Mouse (Mus musculus): ENCODE data around the gene H2-M10.5.

- TF ChIP-seq CTCF (IDR thresholded peaks at IDR 0.05; ENCODE audit: extremely low read depth, insufficient read length, insufficient replicate concordance, low read depth, low read length) (no peak), POLR2A (IDR thresholded peaks at IDR 0.05; ENCODE audit: low read depth, low read length) (no peak)
Measured at GRCm38 (mm10) chr17:36726046-36726445, 46.7 kb upstream of the H2-M10.5 start.

Data from small intestine, adult 2 months (tissue).